12 mouse cellular contexts compared by ENCODE assay signal in the genomic region with DNA sequence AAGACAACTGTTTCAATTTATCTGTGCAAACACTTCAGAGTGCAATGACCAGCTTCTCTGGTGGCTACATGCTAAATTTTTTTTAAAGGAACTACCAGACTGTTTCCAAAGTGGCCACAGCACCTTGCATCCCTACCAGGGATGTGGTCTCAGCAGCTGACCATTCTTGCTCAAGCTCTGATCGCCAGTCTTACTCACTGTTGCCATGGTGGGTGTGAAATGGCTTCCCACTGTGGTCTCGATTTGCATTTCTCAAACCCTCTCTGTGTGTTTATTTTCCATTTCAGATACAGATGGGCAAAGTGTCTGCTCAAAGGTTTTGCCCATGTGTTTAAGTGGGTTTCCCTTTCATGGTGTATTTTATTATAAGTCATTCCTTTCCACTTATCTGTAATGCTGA.
"Had no signal": no experiment of that assay in that cellular context is flagged by ENCODE, and none has a peak within 500 bp of the region (broad histone marks: within the 10 kb centered on the region; RNA-seq: fewer than 3 reads in every experiment).

No protein-coding gene starts in this region.

- ATAC-seq: midbrain, embryonic 16.5 days had no signal

- DNase-seq: lung, adult 18-20 months; lung, embryonic 14.5 days; lung, postnatal 10 days; midbrain, embryonic 14.5 days; retina, postnatal 1 day; right cerebral cortex, adult 18-20 months; right cerebral cortex, postnatal 14 days; spleen, adult 18-20 months; thymus, adult 18-20 months; thymus, postnatal 14 days; thymus, postnatal 36 days had no signal
